In genomic region chr3:127790234-127791055, GRCm38 (mm10) we compare ENCODE assay signal across 8 mouse cellular contexts. TPM values are rescaled to one million over a fixed set of nuclear protein-coding genes. Genes with fewer than 3 reads are reported as not detected.
A peak's percentile ranks its signal among the peaks of the same experiment; 100 is the strongest.
DNase-seq lines count a peak whose midpoint lies in the region; TF ChIP-seq lines count a peak whose summit lies in the region.

No protein-coding gene starts in this region.

- TF ChIP-seq POLR2A in embryonic fibroblast, embryonic 13.5 days (IDR thresholded peaks at IDR 0.05; ENCODE audit: low read depth, low read length): no peak

- peak overlapping the region; percentile 77 for H3K27ac ChIP-seq in gastrocnemius, adult 2 months
- no peak overlapping the region for H3K27ac ChIP-seq in embryonic fibroblast, embryonic 13.5 days (ENCODE audit: insufficient read depth, low read length)

- no peaks in the 10 kb centered on the region for H3K4me1 ChIP-seq in embryonic fibroblast, embryonic 13.5 days (ENCODE audit: control insufficient read depth, insufficient read depth, low read length)

- DNase-seq in gastrocnemius, adult 2 months: peak; percentile 46
- no peak for DNase-seq in gastrocnemius, adult 8-10 months (ENCODE audit: low spot score in 2 of 2)
- peak; percentile 18 for DNase-seq in adrenal gland, postnatal 25 days
- peak; percentile 47 to 52 for DNase-seq in heart, postnatal 36 days
- DNase-seq in layer of hippocampus, postnatal 10 days (ENCODE audit: low spot score in 2 of 2): peak; percentile 21 to 35
- peak; percentile 56 for DNase-seq in mesoderm, embryonic 11.5 days (ENCODE audit: low read depth, low spot score)
- peak; percentile 48 to 80 for DNase-seq in spleen, postnatal 4 days (ENCODE audit: low spot score in 2 of 2)

- TF ChIP-seq CTCF in gastrocnemius, adult 2 months (IDR thresholded peaks at IDR 0.05): no peak
- no peak for TF ChIP-seq CTCF in embryonic fibroblast, embryonic 13.5 days (IDR thresholded peaks at IDR 0.05; ENCODE audit: borderline replicate concordance, insufficient read depth, low read length)

- intact Hi-C loops in gastrocnemius, adult 2 months (cut with DNase I): loop anchor here (5.0 kb wide), 1 partner anchor 47 kb away; the partner anchor contains the start of gene Ap1ar
- intact Hi-C loops in heart, postnatal 36 days (cut with DNase I): loop anchor here (5.0 kb wide), 1 partner anchor 47 kb away; the partner anchor contains the start of gene Ap1ar

- peak overlapping the region; percentile 89 for H3K4me3 ChIP-seq in gastrocnemius, adult 2 months
- peak overlapping the region; percentile 51 for H3K4me3 ChIP-seq in embryonic fibroblast, embryonic 13.5 days (ENCODE audit: insufficient read depth, low read length)

RNA-seq across cellular contexts. Expression of gene Tifa, which starts 0.8 kb away (rescaled TPM):
- total RNA-seq in gastrocnemius, adult 2 months (2021): 1 to 10 TPM in 1 of 2 experiments, under 1 TPM in 1; 0.64 to 1.3 TPM
- 1 to 10 TPM in 2 of 4 experiments, under 1 TPM in 2; 0.85 to 1.6 (median 1.0) TPM for total RNA-seq in gastrocnemius, adult 8-10 months (2022)
- 2.7 and 3.5 TPM in 2 replicates for total RNA-seq in adrenal gland, postnatal 25 days (2021)
- polyA plus RNA-seq in embryonic fibroblast, embryonic 13.5 days (2011; ENCODE audit: insufficient read length, low read depth, missing spikeins): 2.3 and 2.6 TPM in 2 replicates
- total RNA-seq in heart, postnatal 36 days (2021): 1 to 10 TPM; 2.9 to 3.1 TPM
- total RNA-seq in layer of hippocampus, postnatal 10 days (2021): 1 to 10 TPM; 3.8 to 3.9 TPM

RNA-seq across cellular contexts. Expression of gene Alpk1, which starts 10.1 kb away (rescaled TPM):
- total RNA-seq in gastrocnemius, adult 2 months (2021): 1 to 10 TPM; 1.4 to 1.6 TPM
- 1 to 10 TPM in 3 of 4 experiments, under 1 TPM in 1; 0.92 to 1.8 (median 1.6) TPM for total RNA-seq in gastrocnemius, adult 8-10 months (2022)
- 10.0 and 12.1 TPM in 2 replicates for total RNA-seq in adrenal gland, postnatal 25 days (2021)
- polyA plus RNA-seq in embryonic fibroblast, embryonic 13.5 days (2011; ENCODE audit: insufficient read length, low read depth, missing spikeins): 6.1 and 6.2 TPM in 2 replicates
- total RNA-seq in heart, postnatal 36 days (2021): 1 to 10 TPM; 2.7 to 4.1 TPM
- total RNA-seq in layer of hippocampus, postnatal 10 days (2021): 1 to 10 TPM; 7.9 to 9.2 TPM

RNA-seq across cellular contexts. Expression of gene Ap1ar, which starts 46.9 kb away (rescaled TPM):
- total RNA-seq in gastrocnemius, adult 2 months (2021): 10 to 100 TPM; 22.2 to 25.1 TPM
- total RNA-seq in gastrocnemius, adult 8-10 months (2022): 10 to 100 TPM; 22.7 to 30.0 (median 27.5) TPM
- total RNA-seq in adrenal gland, postnatal 25 days (2021): 35.7 and 40.3 TPM in 2 replicates
- 33.7 and 40.7 TPM in 2 replicates for polyA plus RNA-seq in embryonic fibroblast, embryonic 13.5 days (2011; ENCODE audit: insufficient read length, low read depth, missing spikeins)
- total RNA-seq in heart, postnatal 36 days (2021): 10 to 100 TPM; 14.5 to 19.0 TPM
- total RNA-seq in layer of hippocampus, postnatal 10 days (2021): 10 to 100 TPM; 76.8 to 82.4 TPM

Comparison
In these comparisons a context has a peak if more than half of its experiments do, and no peak if none do; other contexts are left out.
1. DNase-seq: peak in gastrocnemius, adult 2 months (single experiment), adrenal gland, postnatal 25 days (single experiment), heart, postnatal 36 days (2 of 2), layer of hippocampus, postnatal 10 days (2 of 2), mesoderm, embryonic 11.5 days (single experiment) and spleen, postnatal 4 days (2 of 2); none in gastrocnemius, adult 8-10 months (0 of 2).